Mouse (Mus musculus) spleen, postnatal 10 days (tissue): ENCODE measurements at regions not wholly inside any gene's neighbourhood (a gene's known extent, or its start where the extent isn't known, plus 50 kb on each side); places are given as distances from the start of the nearest gene placed in this dataset.

Experiments
- DNase-seq, 2 experiments: peaks; one replicate each; pipeline ENCODE4 v3.0.0; 2021 to 2022; ENCODE audit warnings: low spot score in 2 of 2

DNA sequence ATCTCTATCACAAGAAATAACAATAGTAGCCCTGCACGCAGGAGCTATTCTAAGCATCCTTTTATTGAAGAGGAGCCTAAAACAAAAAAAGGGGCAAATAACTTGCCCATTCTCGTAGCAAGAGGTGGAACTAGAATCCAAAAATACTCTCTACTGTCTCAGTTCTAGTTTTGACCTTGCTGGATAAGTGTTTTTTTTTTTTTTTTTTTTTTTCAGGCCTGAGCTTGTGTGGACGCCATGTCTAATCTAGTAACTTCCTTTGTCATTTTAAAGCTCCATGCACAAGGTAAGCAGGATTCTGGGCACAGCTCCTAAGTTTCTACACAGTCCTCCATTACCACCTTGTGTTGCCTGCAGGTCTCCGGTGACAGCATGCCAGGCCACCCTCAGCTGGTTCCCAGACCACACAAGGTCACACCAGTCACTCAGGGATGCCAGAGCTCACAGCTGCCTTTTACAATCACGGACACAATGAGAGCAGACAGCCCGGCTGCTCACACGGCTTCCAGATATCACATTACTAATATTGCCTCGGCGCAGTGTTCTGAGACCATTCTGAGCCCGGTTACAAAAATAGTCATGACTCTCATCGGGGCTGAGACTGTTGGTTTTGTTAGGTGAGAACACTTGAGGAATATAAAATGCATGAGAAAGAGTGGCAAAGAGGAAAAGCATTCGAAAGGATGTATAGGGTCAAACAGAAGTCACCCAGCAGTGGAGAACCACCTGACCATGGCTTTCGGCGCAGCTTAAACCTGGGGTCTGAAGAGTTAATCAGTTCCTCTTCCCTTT is 124.7 kb upstream of the Tank start:
- no peak for DNase-seq

- DNase-seq = no peak
These were observed 125.8 kb upstream of the Tank start for GRCm38 (mm10) chr2:61452581-61452980.

- no peak for DNase-seq
These were observed 127.7 kb upstream of the Tank start for GRCm38 (mm10) chr2:61450731-61451130.

DNA sequence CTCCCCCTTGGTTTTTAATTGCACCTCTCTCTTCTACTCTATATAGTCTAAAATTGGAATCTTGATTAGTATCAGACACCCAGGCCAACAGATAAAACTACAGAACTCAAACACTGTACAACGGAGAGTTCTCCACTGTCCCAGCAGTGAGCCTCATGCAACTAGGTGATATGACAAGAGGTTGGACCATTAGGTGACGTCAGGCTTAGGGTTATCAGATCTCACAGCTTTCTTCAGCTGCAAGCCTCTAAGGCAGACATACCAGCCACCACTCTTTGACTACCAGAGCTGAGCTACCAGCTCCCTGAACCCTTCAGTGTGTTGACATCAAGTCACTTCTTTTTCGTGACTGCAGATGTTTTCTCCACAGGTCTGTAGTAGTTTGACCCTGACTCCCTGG is 141.8 kb upstream of the Tank start:
- DNase-seq = no peak

DNA sequence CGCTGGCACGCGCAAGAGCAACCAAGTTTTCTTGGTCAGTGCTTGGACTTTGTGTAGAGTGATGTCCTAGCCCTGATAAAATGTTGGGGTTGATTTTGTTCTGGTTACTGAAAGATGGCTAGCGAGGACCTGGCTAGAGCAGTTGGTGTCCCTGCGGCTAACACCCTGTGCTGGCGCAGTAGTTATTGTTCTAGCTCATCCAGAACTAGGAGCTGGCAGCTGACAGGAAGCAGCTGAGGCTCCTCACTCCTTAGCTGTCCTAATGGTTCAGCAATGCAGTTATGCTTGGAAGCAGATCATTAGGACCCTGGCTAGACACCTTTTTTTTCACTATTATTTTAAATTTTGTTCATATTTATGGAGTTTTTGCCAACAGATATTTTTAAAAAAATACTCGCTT is 170.5 kb upstream of the Tank start:
- DNase-seq = no peak

- DNase-seq = no peak
These were observed 172.2 kb upstream of the Tank start for GRCm38 (mm10) chr2:61406104-61406751.

- no peak for DNase-seq
These were observed 173.1 kb upstream of the Tank start for GRCm38 (mm10) chr2:61405261-61405660.

DNA sequence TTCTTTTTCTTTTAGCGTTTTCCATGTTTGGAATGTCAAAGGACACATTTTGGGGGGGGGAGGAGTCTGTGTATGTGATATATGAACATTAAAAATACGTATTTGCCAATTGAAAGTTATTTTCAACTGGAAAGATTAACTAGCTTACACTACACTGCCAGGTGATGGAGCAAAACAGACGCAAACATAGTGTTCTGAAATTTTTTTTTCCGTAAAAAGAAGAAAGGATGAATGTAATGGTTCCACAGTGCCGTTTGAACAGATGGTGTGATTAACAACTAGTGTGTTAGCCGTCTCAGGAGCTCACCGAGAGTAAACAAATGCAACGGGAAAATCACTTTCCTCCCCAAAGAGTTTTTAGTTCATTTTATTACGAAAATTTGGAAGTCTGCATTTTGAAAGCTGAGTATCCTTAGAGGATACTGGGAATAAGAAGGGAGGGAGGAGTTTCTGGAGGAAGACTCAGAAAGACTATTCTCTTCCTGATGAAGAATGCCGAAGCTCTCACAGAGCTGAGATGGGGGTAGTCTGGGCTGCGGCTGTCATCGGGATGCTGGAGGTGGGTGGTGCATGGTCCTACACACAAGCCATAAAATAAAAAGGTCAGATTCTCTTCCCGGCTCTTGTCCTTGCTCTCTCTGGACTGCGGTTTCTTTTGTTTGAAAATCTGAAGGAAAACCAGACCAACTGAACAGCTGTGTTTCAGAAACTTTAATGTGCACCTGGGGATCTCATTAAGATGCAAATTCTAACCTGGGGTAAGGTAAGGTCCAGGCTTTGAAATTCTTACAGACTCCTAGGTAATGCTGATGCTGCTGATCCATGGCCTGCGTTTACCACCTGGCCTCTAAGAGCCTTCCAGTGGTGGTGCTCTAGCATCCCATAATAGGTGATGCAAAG is 175.5 kb upstream of the Tank start:
- no peak for DNase-seq

DNA sequence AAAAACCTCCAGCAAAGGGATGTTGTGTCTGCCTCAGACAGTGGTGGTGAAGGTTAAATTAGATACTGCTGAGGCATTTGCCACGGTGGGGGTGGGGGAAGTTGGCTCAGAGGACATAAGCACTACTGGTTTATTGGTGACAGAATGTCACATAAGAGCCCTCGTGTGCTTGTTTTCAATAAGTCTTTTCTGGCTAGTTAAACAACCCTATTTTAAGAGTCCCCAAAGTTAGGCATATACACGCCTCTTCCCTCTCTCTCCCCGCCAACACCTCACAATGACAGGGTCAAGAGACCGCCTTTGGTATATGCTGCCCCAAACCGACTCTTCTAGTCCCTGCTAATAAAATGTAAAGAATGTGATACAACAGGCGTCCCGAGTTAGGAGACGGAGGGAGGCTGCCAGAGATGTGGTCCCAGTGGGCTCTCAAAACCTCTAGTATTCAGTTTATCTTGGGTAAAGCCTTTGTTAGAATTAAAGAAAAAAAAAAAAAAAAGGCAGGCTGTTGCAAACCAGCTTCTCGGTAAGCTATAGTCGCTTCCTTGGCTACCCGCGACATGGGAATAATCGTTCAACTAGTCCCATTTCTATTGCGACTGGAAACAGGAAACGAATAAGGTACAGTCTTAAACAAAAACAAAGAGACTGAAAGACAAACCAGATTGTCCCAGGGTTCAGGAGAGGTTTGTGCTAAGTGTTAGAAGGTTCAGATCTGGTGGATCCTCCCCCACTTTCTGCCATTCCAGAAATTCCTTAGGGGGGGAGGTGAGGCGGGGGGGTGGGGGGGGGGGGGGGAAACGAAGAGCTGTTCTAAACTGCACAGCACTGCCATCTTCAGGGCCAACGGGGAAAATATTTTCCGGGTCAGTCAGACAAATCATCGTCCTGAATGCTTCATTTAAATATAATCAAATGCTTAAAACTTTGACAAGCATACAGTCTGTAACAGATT is 176.5 kb upstream of the Tank start:
- DNase-seq = peak; percentile 8 to 55

DNA sequence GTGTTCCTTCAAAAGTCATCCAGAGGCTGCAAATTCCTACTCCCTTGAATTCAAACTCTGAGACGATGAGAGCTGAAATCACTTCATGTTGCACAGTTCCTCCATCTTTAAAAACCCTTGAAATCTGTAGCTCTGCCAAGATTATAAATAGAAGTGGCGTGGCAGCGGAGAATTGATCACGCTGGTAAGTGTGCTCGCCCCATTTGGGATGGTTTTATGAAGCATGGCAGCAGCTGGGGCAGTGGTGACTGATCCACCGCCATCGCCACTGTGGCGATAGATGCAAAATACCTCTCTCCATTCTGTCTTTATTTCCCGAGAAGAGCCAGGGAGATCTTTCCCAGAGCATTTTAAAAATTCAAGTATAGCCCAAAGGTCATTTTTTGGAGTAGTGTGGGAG is 179.8 kb upstream of the Tank start:
- DNase-seq = no peak

DNA sequence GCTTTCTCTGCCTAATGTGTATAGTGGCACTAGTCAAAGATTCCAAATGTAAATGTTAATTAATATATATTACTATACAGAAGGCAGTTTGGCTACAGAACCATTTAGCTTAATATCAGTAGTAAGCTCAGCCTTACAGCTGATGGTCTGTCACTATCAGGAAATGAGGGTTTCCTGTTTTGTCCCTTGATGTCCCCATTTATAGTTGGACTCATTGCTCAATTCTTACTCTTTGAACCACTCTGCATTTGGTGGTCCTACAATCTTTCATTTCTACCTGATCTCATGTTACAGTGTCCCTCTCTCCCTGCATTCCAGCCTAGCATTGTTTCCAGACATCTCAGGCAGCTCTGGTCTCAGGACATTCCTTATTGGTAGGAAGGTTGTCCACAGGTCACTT is 188.8 kb upstream of the Tank start:
- DNase-seq = no peak

- no peak for DNase-seq
These were observed 189.2 kb upstream of the Tank start for GRCm38 (mm10) chr2:61389207-61389606.

GRCm38 (mm10) chr2:61387561-61387960 is 190.8 kb upstream of the Tank start:
- DNase-seq = no peak

- no peak for DNase-seq
These were observed 191.4 kb upstream of the Tank start for GRCm38 (mm10) chr2:61386966-61387365.

DNA sequence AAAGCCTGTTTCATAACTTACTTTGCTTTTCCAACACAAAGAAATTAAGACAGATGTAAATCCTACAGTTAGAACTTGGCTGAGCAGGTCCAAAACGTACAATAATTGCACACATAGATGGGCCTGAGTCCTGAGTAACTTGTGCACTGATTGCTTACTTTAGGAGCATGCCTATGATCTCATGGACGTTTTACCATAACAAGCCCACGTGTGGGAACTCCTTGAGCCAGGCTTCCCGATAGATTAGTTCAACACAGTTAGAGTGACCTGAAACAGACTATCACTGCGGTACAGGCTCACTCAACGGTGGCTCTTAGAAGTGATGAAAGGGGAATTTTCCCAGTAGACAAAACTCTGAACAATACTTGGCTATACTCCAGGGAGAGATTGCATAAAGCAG is 193.9 kb upstream of the Tank start:
- DNase-seq = no peak

DNA sequence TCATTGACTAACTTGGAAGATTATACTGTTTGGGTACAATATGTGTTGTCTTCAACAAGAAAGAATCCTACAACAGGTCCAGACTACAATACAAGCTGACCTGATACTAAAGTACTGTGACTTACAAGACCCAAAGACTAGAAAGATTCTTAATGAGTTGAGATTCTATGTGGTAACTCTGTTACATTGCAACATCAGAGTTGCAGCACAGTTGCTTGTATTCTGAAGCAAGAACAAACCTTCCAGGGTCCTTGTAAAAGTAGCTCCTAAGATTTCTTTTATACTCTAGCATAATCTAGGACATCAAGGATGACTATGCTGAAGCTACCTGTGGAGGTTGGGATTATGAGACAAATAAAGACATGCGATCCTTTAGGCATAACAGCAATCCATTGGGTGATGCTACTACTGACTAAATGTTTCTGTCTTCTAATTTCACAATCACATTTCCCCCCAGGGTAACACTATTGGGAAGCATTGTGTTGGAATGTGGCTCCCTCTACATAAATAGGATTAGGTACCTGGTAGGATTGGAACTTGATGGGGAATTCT is 194.6 kb upstream of the Tank start:
- no peak for DNase-seq

- no peak for DNase-seq
These were observed 199.3 kb upstream of the Tank start for GRCm38 (mm10) chr2:61379076-61379475.

GRCm38 (mm10) chr2:61378297-61378696 is 200.1 kb upstream of the Tank start:
- DNase-seq = no peak

- DNase-seq = no peak
These were observed 200.6 kb upstream of the Tank start for GRCm38 (mm10) chr2:61377756-61378155.

GRCm38 (mm10) chr2:61362606-61363005 is 215.8 kb upstream of the Tank start:
- DNase-seq = no peak

GRCm38 (mm10) chr2:61361394-61361793 is 217.0 kb upstream of the Tank start:
- no peak for DNase-seq
